Mouse (Mus musculus) cortical plate, adult 2 months (tissue): Measurements from ENCODE around the gene Hoxa10.

Experiments
- CTCF ChIP-seq: fragments of 200-500 bp; IDR thresholded peaks from 2 replicates; pipeline ENCODE4 v1.5.1; 2011; ENCODE audit warnings: mild to moderate bottlenecking, control low read depth, low read length; ENCODE audit not compliant: insufficient read depth; ENCODE audit errors: extremely low read depth
- POLR2A ChIP-seq: fragments of 200-500 bp; IDR thresholded peaks from 2 replicates; pipeline ENCODE4 v1.6.1; 2011; ENCODE audit warnings: mild to moderate bottlenecking, low read length, control low read depth; ENCODE audit not compliant: insufficient read depth; ENCODE audit errors: extremely low read depth

DNA sequence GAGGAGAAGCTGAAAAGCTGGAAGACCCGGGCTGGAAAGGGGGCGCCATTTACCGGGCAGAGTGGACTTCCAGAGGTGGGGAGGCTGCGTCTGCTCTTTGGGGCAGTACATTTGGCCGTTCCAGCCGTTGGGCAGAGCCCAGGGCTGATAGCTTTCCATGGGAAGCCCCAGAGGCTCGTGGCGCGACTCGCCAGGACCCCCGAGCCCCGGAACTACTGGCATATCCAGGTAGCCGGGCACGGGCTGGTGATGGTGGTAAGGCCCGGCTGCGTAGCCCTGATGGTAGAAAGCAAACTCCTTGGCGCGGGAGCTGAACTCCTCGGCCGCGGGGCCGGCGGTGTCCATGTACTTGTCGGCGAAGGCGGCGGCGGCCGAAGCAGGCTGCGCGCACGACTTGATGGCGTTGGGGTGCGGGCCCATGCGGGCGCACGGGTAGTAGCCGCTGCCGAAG lies 19.2 kb upstream of the Hoxa10 start:
- TF ChIP-seq CTCF (no peak), POLR2A (no peak)
